Mouse (Mus musculus): ENCODE data around the gene Sprr4. TPM values are rescaled to one million over a fixed set of nuclear protein-coding genes. Genes with fewer than 3 reads are reported as not detected.

Gene Sprr4
- total RNA-seq, 2 experiments from 2014 or later = not detected

DNA sequence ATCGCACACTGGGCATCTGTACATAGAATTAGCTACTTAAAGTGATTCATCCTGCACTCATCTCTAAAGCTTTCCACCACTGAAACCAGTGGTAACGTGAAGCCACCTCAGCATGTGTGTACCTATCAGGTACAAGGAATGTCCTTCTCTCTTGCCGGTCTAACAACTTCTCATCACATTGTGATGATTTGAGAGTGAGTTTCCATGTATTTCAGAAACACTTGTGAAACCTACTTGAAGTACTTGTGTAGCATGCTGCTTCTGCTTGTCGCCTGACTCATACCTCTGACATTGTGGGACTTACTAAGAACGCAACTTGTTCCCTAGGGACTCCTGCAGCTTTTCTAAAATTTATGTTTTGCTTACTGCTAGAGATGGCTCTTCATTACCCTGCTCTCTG, 45.1 kb downstream of the Sprr4 start:
- no peak for DNase-seq
- no peak for TF ChIP-seq CTCF (IDR thresholded peaks at IDR 0.05)
- Histone ChIP-seq H3K27ac (no peak overlapping the region), H3K4me3 (no peak overlapping the region)
- intact Hi-C loops (cut with DNase I) = no loop called here

Other genes with a start within 250 kb of the Sprr4 start
- not detected for gene Sprr2a3, start 215.1 kb downstream of the Sprr4 start, total RNA-seq (2021)
- not detected for gene Sprr2b, start 183.9 kb downstream of the Sprr4 start, total RNA-seq (2021)
- not detected for gene Sprr2d, start 161.4 kb downstream of the Sprr4 start, total RNA-seq (2021)
- gene Sprr2e, start 148.3 kb downstream of the Sprr4 start, total RNA-seq (2021) = not detected
- not detected for gene Sprr2f, start 135.3 kb downstream of the Sprr4 start, total RNA-seq (2021)
- not detected for gene Sprr2h, start 114.8 kb downstream of the Sprr4 start, total RNA-seq (2021)
- not detected for gene Sprr2i, start 92.5 kb downstream of the Sprr4 start, total RNA-seq (2021)
- gene Sprr2j-ps, start 82.4 kb downstream of the Sprr4 start, total RNA-seq (2021) = not detected
- gene Gm9774, start 71.1 kb downstream of the Sprr4 start, total RNA-seq (2021) = 1 to 10 TPM; 2.6 to 6.5 TPM
- not detected for gene Sprr2k, start 67.9 kb downstream of the Sprr4 start, total RNA-seq (2021)
- not detected for gene Sprr1b, start 61.7 kb downstream of the Sprr4 start, total RNA-seq (2021)
- gene Sprr3, start 41.8 kb downstream of the Sprr4 start, total RNA-seq (2021) = not detected
- not detected for gene Sprr1a, start 14.6 kb downstream of the Sprr4 start, total RNA-seq (2021)
- not detected for gene 2310046K23Rik, start 34.0 kb upstream of the Sprr4 start, total RNA-seq (2021)
- not detected for gene Ivl, start 73.2 kb upstream of the Sprr4 start, total RNA-seq (2021)
- gene Smcp, start 88.5 kb upstream of the Sprr4 start, total RNA-seq (2021) = not detected
- not detected for gene 2210017I01Rik, start 107.0 kb upstream of the Sprr4 start, total RNA-seq (2021)
- not detected for gene Lce6a, start 121.2 kb upstream of the Sprr4 start, total RNA-seq (2021)
- gene Lce1a1, start 147.8 kb upstream of the Sprr4 start, total RNA-seq (2021) = not detected
- gene Lce1b, start 156.4 kb upstream of the Sprr4 start, total RNA-seq (2021) = not detected
- not detected for gene Lce1a2, start 169.8 kb upstream of the Sprr4 start, total RNA-seq (2021)
- not detected for gene Lce1c, start 178.8 kb upstream of the Sprr4 start, total RNA-seq (2021)
- gene Lce1d, start 186.7 kb upstream of the Sprr4 start, total RNA-seq (2021) = not detected
- not detected for gene Lce1e, start 208.6 kb upstream of the Sprr4 start, total RNA-seq (2021)
- not detected for gene Lce1f, start 219.9 kb upstream of the Sprr4 start, total RNA-seq (2021)
- gene Gm38119, start 238.6 kb upstream of the Sprr4 start, total RNA-seq (2021) = not detected